Mouse (Mus musculus) CH12.LX (cell line): ENCODE results near the gene B3galt1. TPM values are rescaled to one million over a fixed set of nuclear protein-coding genes. Genes with fewer than 3 reads are reported as not detected.

Source experiments
- DNase-seq: peaks from one replicate; pipeline ENCODE4 v3.0.0-alpha.2; 2013; ENCODE audit errors: extremely low read depth
- H3K27ac ChIP-seq: 2 replicates; pipeline ENCODE4 v1.5.1; 2012; ENCODE audit warnings: low read depth, mild to moderate bottlenecking, control low read depth, moderate library complexity; ENCODE audit not compliant: insufficient read depth
- H3K27me3 ChIP-seq: replicated peaks from 2 replicates; pipeline ENCODE3; 2012; ENCODE audit warnings: inconsistent platforms
- H3K36me3 ChIP-seq, 2 experiments: replicated peaks in 1 of 2; 2 replicates each; pipeline versions ENCODE3 to v1.6.1; 2012; ENCODE audit warnings: inconsistent platforms in 1 of 2, low read length in 1 of 2, mild to moderate bottlenecking in 1 of 2, mixed read lengths in 1 of 2, moderate library complexity in 1 of 2; ENCODE audit not compliant: control insufficient read depth in 1 of 2, insufficient read depth in 1 of 2
- H3K4me1 ChIP-seq, 2 experiments: 2 replicates each; pipeline ENCODE4 v1.6.1; 2012; ENCODE audit warnings: inconsistent platforms in 1 of 2, moderate library complexity in 1 of 2; ENCODE audit not compliant: insufficient read depth in 2 of 2, control insufficient read depth in 1 of 2
- H3K4me2 ChIP-seq: 2 replicates; pipeline ENCODE4 v1.6.1; 2012; ENCODE audit warnings: low read depth, mild to moderate bottlenecking, control low read depth; ENCODE audit not compliant: poor library complexity, insufficient read depth, severe bottlenecking
- H3K4me3 ChIP-seq, 3 experiments: fragments of 150-350 bp in 1 of 3; sonication (generic) in 1 of 3; replicated peaks in 1 of 3; 2 replicates each; pipeline versions ENCODE3 to v1.5.1; 2011 to 2012; ENCODE audit warnings: low read depth in 2 of 3, low read length in 2 of 3, mild to moderate bottlenecking in 2 of 3, moderate library complexity in 2 of 3, control low read depth in 1 of 3, improper control_type of control experiment in 1 of 3, inconsistent platforms in 1 of 3, mixed read lengths in 1 of 3; ENCODE audit not compliant: poor library complexity in 1 of 3
- H3K79me2 ChIP-seq: replicated peaks from 2 replicates; pipeline ENCODE4 v1.6.1; 2012; ENCODE audit warnings: mild to moderate bottlenecking, moderate library complexity; ENCODE audit not compliant: control insufficient read depth, poor library complexity, insufficient read depth, severe bottlenecking; ENCODE audit errors: extremely low read depth
- H3K9ac ChIP-seq: 2 replicates; pipeline ENCODE4 v1.6.1; 2012; ENCODE audit warnings: low read depth, mild to moderate bottlenecking, control low read depth, moderate library complexity; ENCODE audit not compliant: insufficient read depth
- H3K9me3 ChIP-seq: replicated peaks from 2 replicates; pipeline ENCODE3; 2012; ENCODE audit warnings: low read length, inconsistent platforms, mixed read lengths
- CHD2 ChIP-seq: IDR thresholded peaks from 2 replicates; pipeline ENCODE4 v1.6.1; 2011; ENCODE audit warnings: low read length, improper control_type of control experiment
- E2F4 ChIP-seq: IDR thresholded peaks from 2 replicates; pipeline ENCODE4 v1.6.1; 2011; ENCODE audit warnings: low read depth, low read length, improper control_type of control experiment; ENCODE audit not compliant: insufficient replicate concordance
- EP300 ChIP-seq: IDR thresholded peaks from 2 replicates; pipeline ENCODE4 v1.6.1; 2011; ENCODE audit warnings: low read length, improper control_type of control experiment
- ETS1 ChIP-seq: conservative IDR thresholded peaks from 2 replicates; pipeline ENCODE4 v1.6.1; 2012; ENCODE audit warnings: low read depth, mild to moderate bottlenecking, inconsistent platforms, low read length, improper control_type of control experiment, moderate library complexity
- GABPA ChIP-seq: IDR thresholded peaks from 2 replicates; pipeline ENCODE4 v1.6.1; 2012; ENCODE audit warnings: low read depth, low read length, improper control_type of control experiment, inconsistent platforms; ENCODE audit not compliant: insufficient replicate concordance
- HCFC1 ChIP-seq: IDR thresholded peaks from 2 replicates; pipeline ENCODE4 v1.6.1; 2012; ENCODE audit warnings: low read depth, mild to moderate bottlenecking, inconsistent platforms, low read length, improper control_type of control experiment
- IRF4 ChIP-seq: IDR thresholded peaks from 2 replicates; pipeline ENCODE4 v1.6.1; 2014; ENCODE audit warnings: low read depth, mild to moderate bottlenecking, inconsistent platforms, low read length, improper control_type of control experiment
- JUN ChIP-seq: IDR thresholded peaks from 2 replicates; pipeline ENCODE4 v1.6.1; 2011; ENCODE audit warnings: low read depth, mild to moderate bottlenecking, low read length, improper control_type of control experiment, moderate library complexity; ENCODE audit not compliant: insufficient read depth
- JUND ChIP-seq: conservative IDR thresholded peaks from 2 replicates; pipeline ENCODE4 v1.6.1; 2011; ENCODE audit warnings: low read depth, low read length, improper control_type of control experiment
- MAX ChIP-seq: IDR thresholded peaks from 2 replicates; pipeline ENCODE4 v1.6.1; 2011; ENCODE audit warnings: low read length, improper control_type of control experiment
- MEF2A ChIP-seq: IDR thresholded peaks from 2 replicates; pipeline ENCODE4 v1.6.1; 2014; ENCODE audit warnings: low read depth, mild to moderate bottlenecking, inconsistent platforms, low read length, improper control_type of control experiment, borderline replicate concordance
- MXI1 ChIP-seq: IDR thresholded peaks from 2 replicates; pipeline ENCODE4 v1.6.1; 2011; ENCODE audit warnings: mild to moderate bottlenecking, low read depth, low read length, improper control_type of control experiment
- MYC ChIP-seq: IDR thresholded peaks from 2 replicates; pipeline ENCODE4 v1.6.1; 2011; ENCODE audit warnings: low read depth, mild to moderate bottlenecking, improper control_type of control experiment, low read length
- NELFE ChIP-seq: IDR thresholded peaks from 2 replicates; pipeline ENCODE4 v1.6.1; 2011; ENCODE audit warnings: low read depth, low read length, improper control_type of control experiment
- PAX5 ChIP-seq: IDR thresholded peaks from 2 replicates; pipeline ENCODE4 v1.6.1; 2012; ENCODE audit warnings: low read length, inconsistent platforms, mixed read lengths
- SIN3A ChIP-seq: IDR thresholded peaks from 2 replicates; pipeline ENCODE4 v1.6.1; 2012; ENCODE audit warnings: low read length, improper control_type of control experiment, inconsistent platforms
- SMC3 ChIP-seq: IDR thresholded peaks from 2 replicates; pipeline ENCODE4 v1.6.1; 2011; ENCODE audit warnings: low read depth, low read length, improper control_type of control experiment
- TCF12 ChIP-seq: IDR thresholded peaks from 2 replicates; pipeline ENCODE4 v1.6.1; 2014; ENCODE audit warnings: low read depth, mild to moderate bottlenecking, inconsistent platforms, low read length, improper control_type of control experiment
- UBTF ChIP-seq: IDR thresholded peaks from 2 replicates; pipeline ENCODE4 v1.6.1; 2012; ENCODE audit warnings: low read depth, mild to moderate bottlenecking, inconsistent platforms, low read length, improper control_type of control experiment, moderate library complexity
- USF1 ChIP-seq: IDR thresholded peaks from 2 replicates; pipeline ENCODE4 v1.6.1; 2014; ENCODE audit warnings: low read depth, mild to moderate bottlenecking, inconsistent platforms, low read length, improper control_type of control experiment
- ZMIZ1 ChIP-seq: IDR thresholded peaks from 2 replicates; pipeline ENCODE4 v1.6.1; 2012; ENCODE audit warnings: low read depth, mild to moderate bottlenecking, inconsistent platforms, low read length, improper control_type of control experiment
- ZNF384 ChIP-seq: IDR thresholded peaks from 2 replicates; pipeline ENCODE4 v1.6.1; 2012; ENCODE audit warnings: low read depth, low read length, improper control_type of control experiment, inconsistent platforms
- dilution Hi-C: fragments of 300-500 bp; cut with MboI; formaldehyde crosslinking; loops from 2 replicates; pipeline ENCODE4 v1.14.3; 2020; ENCODE audit warnings: low sequenced_read_pairs; ENCODE audit not compliant: extremely low pct_unique_long_range_greater_than_20kb, extremely low pct_ligation_motif_present
- in situ Hi-C: fragments of 300-500 bp; cut with MboI; formaldehyde crosslinking; loops from 3 replicates; pipeline ENCODE4 v1.14.3; 2019; ENCODE audit warnings: low sequenced_read_pairs, low pct_ligation_motif_present, low pct_unique_long_range_greater_than_20kb, mixed read lengths
- polyA plus RNA-seq: library from polyadenylated mRNA; unstranded; fragments of >175 nt; gene quantifications from 2 replicates; pipeline ENCODE4 v1.2.1, GENCODE M21; 2012; ENCODE audit warnings: low read depth; ENCODE audit not compliant: insufficient read length
- total RNA-seq, 2 experiments: library from RNA; depleted of rRNA; stranded (reverse); fragments of 300-350 nt in 1 of 2; fragments of >200 nt in 1 of 2; gene quantifications; 2 replicates each; pipeline ENCODE4 v1.2.3; 2012 to 2014

B3galt1 gene
- total and polyA plus RNA-seq, 3 experiments, result not detected

DNA sequence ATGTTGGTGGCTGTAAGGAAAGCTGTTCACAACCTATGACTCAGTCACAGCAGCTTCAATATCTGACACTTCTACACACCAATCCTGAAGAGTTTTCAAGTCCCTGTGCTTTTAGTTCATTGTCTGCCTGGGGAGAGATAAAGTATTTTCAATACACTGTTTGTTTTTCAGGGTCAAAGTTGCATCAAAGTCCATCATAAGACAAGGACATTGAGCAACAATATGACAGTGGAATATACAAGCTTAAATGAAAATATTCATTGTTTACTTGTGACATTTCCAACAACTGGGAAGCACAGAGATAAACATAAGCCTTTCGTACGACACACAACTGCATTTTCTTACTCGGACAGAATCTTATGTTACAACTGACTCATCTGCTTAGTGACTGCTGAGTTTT is 417.9 kb downstream of the B3galt1 start:
- Histone ChIP-seq H3K79me2 (no peaks in the 10 kb centered on the region), H3K27me3 (no peaks in the 10 kb centered on the region), H3K9ac (no peak overlapping the region), H3K4me2 (no peak overlapping the region), H3K4me1 (no peaks in the 10 kb centered on the region), H3K36me3 (no peaks in the 10 kb centered on the region), H3K27ac (no peak overlapping the region), H3K4me3 (no peak overlapping the region), H3K9me3 (peaks cover 49% of the 10 kb centered on the region)
- no peak for DNase-seq
- dilution Hi-C loops, result no loop called here
- in situ Hi-C loops, result no loop called here
- no peak for TF ChIP-seq E2F4

DNA sequence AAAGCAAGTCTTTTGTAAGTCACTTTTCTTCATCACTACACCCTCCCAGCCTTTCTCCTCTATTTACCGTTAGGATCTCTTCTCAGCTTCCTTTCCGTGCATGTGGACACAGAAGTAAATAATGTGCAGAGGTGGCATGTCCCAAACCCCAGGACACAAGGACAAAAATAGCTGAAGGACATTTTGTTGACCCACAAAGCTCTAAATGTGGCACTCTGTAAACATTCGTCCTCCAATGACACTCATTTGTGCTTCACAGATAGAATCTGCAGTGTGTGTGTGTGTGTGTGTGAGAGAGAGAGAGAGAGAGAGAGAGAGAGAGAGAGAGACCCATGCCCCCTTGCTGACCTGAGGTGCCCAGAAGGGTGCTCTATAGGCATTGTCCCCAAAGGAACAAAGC is 419.5 kb downstream of the B3galt1 start:
- dilution Hi-C loops, result no loop called here
- H3K9ac ChIP-seq, result no peak overlapping the region

DNA sequence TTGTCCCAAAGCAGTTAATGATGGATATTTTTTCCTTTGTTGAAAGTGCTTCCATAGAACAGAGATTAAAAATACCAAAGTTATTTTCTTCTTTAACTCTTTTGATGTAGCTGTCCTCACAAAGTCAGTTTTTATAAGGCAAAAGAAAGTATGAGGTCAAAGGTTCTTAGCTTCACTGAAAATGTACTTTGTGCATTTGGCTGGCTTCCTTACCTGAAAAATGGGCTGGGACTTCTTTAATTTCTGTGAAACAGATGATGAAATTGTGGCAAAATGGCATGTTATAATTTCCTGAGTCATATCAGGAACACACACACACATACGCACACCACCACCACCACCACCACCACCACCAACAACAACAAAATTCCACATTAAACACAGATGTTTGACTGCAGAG is 427.8 kb downstream of the B3galt1 start:
- no peaks in the 10 kb centered on the region for H3K36me3 ChIP-seq
- H3K9ac ChIP-seq, result no peak overlapping the region
- dilution Hi-C loops, result no loop called here
- no peaks in the 10 kb centered on the region for H3K79me2 ChIP-seq
- no peak overlapping the region for H3K27ac ChIP-seq
- H3K4me1 ChIP-seq, result no peaks in the 10 kb centered on the region
- no peak overlapping the region for H3K4me2 ChIP-seq
- no peaks in the 10 kb centered on the region for H3K27me3 ChIP-seq
- peaks cover 32% of the 10 kb centered on the region for H3K9me3 ChIP-seq
- in situ Hi-C loops, result no loop called here
- TF ChIP-seq USF1, result no peak
- TF ChIP-seq IRF4, result no peak
- no peak for TF ChIP-seq SIN3A
- TF ChIP-seq SMC3, result no peak
- no peak for TF ChIP-seq TCF12
- no peak for TF ChIP-seq JUN
- no peak for TF ChIP-seq ETS1
- TF ChIP-seq EP300, result no peak
- TF ChIP-seq GABPA, result no peak
- no peak for TF ChIP-seq UBTF
- no peak for TF ChIP-seq MXI1
- TF ChIP-seq CHD2, result no peak
- TF ChIP-seq E2F4, result no peak
- TF ChIP-seq MAX, result no peak
- no peak overlapping the region for H3K4me3 ChIP-seq
- DNase-seq, result no peak

More for the DNA sequence above, 419.5 kb downstream of the B3galt1 start:
- DNase-seq, result no peak
- Histone ChIP-seq H3K4me3 (no peak overlapping the region), H3K79me2 (no peaks in the 10 kb centered on the region), H3K27me3 (no peaks in the 10 kb centered on the region), H3K4me2 (no peak overlapping the region), H3K9me3 (peaks cover 58% of the 10 kb centered on the region), H3K27ac (no peak overlapping the region), H3K4me1 (no peaks in the 10 kb centered on the region), H3K36me3 (no peaks in the 10 kb centered on the region)
- TF ChIP-seq CHD2 (no peak), PAX5 (no peak), MYC (no peak), ZNF384 (no peak), NELFE (no peak), ZMIZ1 (no peak), JUND (no peak), HCFC1 (no peak), USF1 (no peak), MEF2A (no peak), MAX (no peak)
- in situ Hi-C loops, result no loop called here
